Mouse (Mus musculus) myocyte (in vitro differentiated cells): ENCODE measurements around the gene Nob1. TPM values are rescaled to one million over a fixed set of nuclear protein-coding genes. Genes with fewer than 3 reads are reported as not detected.

Experiments
- H3K27me3 ChIP-seq: one replicate; pipeline ENCODE4 v1.6.1; 2011; ENCODE audit not compliant: control insufficient read depth, insufficient read depth, insufficient read length
- H3K36me3 ChIP-seq: one replicate; pipeline ENCODE4 v1.6.1; 2011; ENCODE audit not compliant: control insufficient read depth, insufficient read depth
- H3K4me2 ChIP-seq: one replicate; pipeline ENCODE4 v1.6.1; 2011; ENCODE audit warnings: low read depth, control low read depth
- H3K4me3 ChIP-seq: one replicate; pipeline ENCODE4 v1.5.1; 2011; ENCODE audit warnings: mild to moderate bottlenecking, control low read depth, moderate library complexity
- H3K79me2 ChIP-seq: one replicate; pipeline ENCODE4 v1.6.1; 2011; ENCODE audit not compliant: control insufficient read depth, insufficient read depth
- H3ac ChIP-seq: one replicate; pipeline ENCODE4 v1.6.1; 2011; ENCODE audit not compliant: control insufficient read depth, insufficient read length
- CEBPB ChIP-seq: IDR thresholded peaks from 2 replicates; pipeline ENCODE4 v1.6.1; 2011; ENCODE audit warnings: mild to moderate bottlenecking, moderate library complexity; ENCODE audit not compliant: poor library complexity, insufficient read depth, severe bottlenecking
- E2F4 ChIP-seq: IDR thresholded peaks from one replicate; pipeline ENCODE4 v1.6.1; 2011; ENCODE audit warnings: mild to moderate bottlenecking, control low read depth, moderate library complexity; ENCODE audit not compliant: insufficient read depth
- MAX ChIP-seq: IDR thresholded peaks from one replicate; pipeline ENCODE4 v1.6.1; 2011; ENCODE audit warnings: low read depth, mild to moderate bottlenecking, control low read depth
- MYOD1 ChIP-seq, 3 experiments: IDR thresholded peaks; one replicate each; pipeline ENCODE4 v1.6.1; 2011; ENCODE audit warnings: control low read depth in 2 of 3, low read depth in 2 of 3, mild to moderate bottlenecking in 2 of 3, moderate library complexity in 1 of 3; ENCODE audit not compliant: insufficient read length in 2 of 3, control insufficient read depth in 1 of 3
- MYOG ChIP-seq, 3 experiments: IDR thresholded peaks; one replicate each; pipeline ENCODE4 v1.6.1; 2011; ENCODE audit warnings: control low read depth in 2 of 3, low read depth in 2 of 3, mild to moderate bottlenecking in 2 of 3; ENCODE audit not compliant: insufficient read length in 2 of 3, control insufficient read depth in 1 of 3, insufficient read depth in 1 of 3
- POLR2A ChIP-seq: IDR thresholded peaks from one replicate; pipeline ENCODE4 v1.6.1; 2011; ENCODE audit warnings: low read depth, mild to moderate bottlenecking, control low read depth, moderate library complexity; ENCODE audit not compliant: insufficient read length
- POLR2AphosphoS2 ChIP-seq: IDR thresholded peaks from one replicate; pipeline ENCODE4 v1.6.1; 2011; ENCODE audit warnings: low read depth, control low read depth; ENCODE audit not compliant: insufficient read length
- REST ChIP-seq: IDR thresholded peaks from one replicate; pipeline ENCODE4 v1.6.1; 2011; ENCODE audit warnings: mild to moderate bottlenecking, control low read depth, moderate library complexity; ENCODE audit not compliant: insufficient read depth, insufficient read length
- SRF ChIP-seq: IDR thresholded peaks from one replicate; pipeline ENCODE4 v1.6.1; 2011; ENCODE audit warnings: low read depth; ENCODE audit not compliant: control insufficient read depth, insufficient read length
- TCF12 ChIP-seq: IDR thresholded peaks from one replicate; pipeline ENCODE4 v1.6.1; 2011; ENCODE audit warnings: mild to moderate bottlenecking, control low read depth; ENCODE audit not compliant: poor library complexity, insufficient read depth, severe bottlenecking
- TCF3 ChIP-seq: IDR thresholded peaks from one replicate; pipeline ENCODE4 v1.6.1; 2011; ENCODE audit warnings: low read depth, control low read depth; ENCODE audit not compliant: insufficient read length
- USF1 ChIP-seq: IDR thresholded peaks from one replicate; pipeline ENCODE4 v1.6.1; 2011; ENCODE audit warnings: low read depth, mild to moderate bottlenecking, control low read depth, moderate library complexity
- polyA plus RNA-seq: library from polyadenylated mRNA; unstranded; fragments of >200 nt; fragmentation: generic; extraction: Trizol; gene quantifications from one replicate; pipeline ENCODE4 v1.2.1, GENCODE M21; 2012; ENCODE audit warnings: missing spikeins

Nob1 gene
- polyA plus RNA-seq, 1 experiment, result 61.4 TPM

- Histone ChIP-seq H3K79me2 (no peaks in the 10 kb centered on the region), H3K36me3 (no peaks in the 10 kb centered on the region), H3K4me3 (no peak overlapping the region), H3K27me3 (no peaks in the 10 kb centered on the region), H3ac (no peak overlapping the region), H3K4me2 (no peak overlapping the region)
- TF ChIP-seq MYOG (IDR thresholded peaks at IDR 0.05; ENCODE audit: control insufficient read depth in 1 of 3, insufficient read depth in 1 of 3, insufficient read length in 2 of 3, low read depth in 2 of 3) (no peak), POLR2A (no peak), REST (no peak), TCF3 (no peak), POLR2AphosphoS2 (no peak), TCF12 (no peak), MYOD1 (IDR thresholded peaks at IDR 0.05; ENCODE audit: control insufficient read depth in 1 of 3, insufficient read length in 2 of 3, low read depth in 2 of 3) (no peak), USF1 (no peak), MAX (no peak), E2F4 (no peak), SRF (no peak)
These were observed 28.7 kb downstream of the Nob1 start for GRCm38 (mm10) chr8:107396106-107396670.

- Histone ChIP-seq H3K79me2 (no peaks in the 10 kb centered on the region), H3K4me3 (no peak overlapping the region), H3K4me2 (no peak overlapping the region), H3ac (no peak overlapping the region), H3K36me3 (no peaks in the 10 kb centered on the region), H3K27me3 (no peaks in the 10 kb centered on the region)
- TF ChIP-seq MYOD1 (IDR thresholded peaks at IDR 0.05; ENCODE audit: control insufficient read depth in 1 of 3, insufficient read length in 2 of 3, low read depth in 2 of 3) (no peak), USF1 (no peak), CEBPB (no peak), POLR2AphosphoS2 (no peak), POLR2A (no peak)
These were observed 29.5 kb downstream of the Nob1 start for GRCm38 (mm10) chr8:107395397-107395796.

- H3K36me3 ChIP-seq, result no peaks in the 10 kb centered on the region
- H3K4me3 ChIP-seq, result no peak overlapping the region
- TF ChIP-seq POLR2AphosphoS2 (no peak), TCF3 (no peak), CEBPB (no peak), TCF12 (no peak), MYOD1 (IDR thresholded peaks at IDR 0.05; ENCODE audit: control insufficient read depth in 1 of 3, insufficient read length in 2 of 3, low read depth in 2 of 3) (no peak), REST (no peak), E2F4 (no peak)
- H3K79me2 ChIP-seq, result no peaks in the 10 kb centered on the region
- H3K27me3 ChIP-seq, result no peaks in the 10 kb centered on the region
- H3ac ChIP-seq, result no peak overlapping the region
- H3K4me2 ChIP-seq, result no peak overlapping the region
These were observed 33.7 kb downstream of the Nob1 start for GRCm38 (mm10) chr8:107391136-107391516.

- Histone ChIP-seq H3K36me3 (no peaks in the 10 kb centered on the region), H3K4me3 (no peak overlapping the region)
- TF ChIP-seq E2F4, result no peak
These were observed 34.2 kb downstream of the Nob1 start for GRCm38 (mm10) chr8:107390476-107391135.

GRCm38 (mm10) chr8:107389557-107389956 lies 35.3 kb downstream of the Nob1 start:
- Histone ChIP-seq H3K36me3 (no peaks in the 10 kb centered on the region), H3K4me2 (no peak overlapping the region), H3ac (no peak overlapping the region), H3K27me3 (no peaks in the 10 kb centered on the region), H3K4me3 (no peak overlapping the region), H3K79me2 (no peaks in the 10 kb centered on the region)
- TF ChIP-seq TCF12, result no peak
- no peak for TF ChIP-seq E2F4
- TF ChIP-seq REST, result no peak
- no peak for TF ChIP-seq POLR2A
- no peak for TF ChIP-seq SRF
- no peak for TF ChIP-seq MAX

More at GRCm38 (mm10) chr8:107390476-107391135, 34.2 kb downstream of the Nob1 start:
- H3ac ChIP-seq, result no peak overlapping the region
- no peaks in the 10 kb centered on the region for H3K27me3 ChIP-seq
- H3K79me2 ChIP-seq, result no peaks in the 10 kb centered on the region
- no peak overlapping the region for H3K4me2 ChIP-seq

GRCm38 (mm10) chr8:107387861-107388260 lies 37.0 kb downstream of the Nob1 start:
- H3K4me2 ChIP-seq, result no peak overlapping the region
- H3K79me2 ChIP-seq, result no peaks in the 10 kb centered on the region
- H3K27me3 ChIP-seq, result no peaks in the 10 kb centered on the region
- no peak overlapping the region for H3K4me3 ChIP-seq
- H3ac ChIP-seq, result no peak overlapping the region
- no peaks in the 10 kb centered on the region for H3K36me3 ChIP-seq
- TF ChIP-seq MAX, result no peak
- TF ChIP-seq POLR2A, result no peak
- no peak for TF ChIP-seq MYOG (IDR thresholded peaks at IDR 0.05; ENCODE audit: control insufficient read depth in 1 of 3, insufficient read depth in 1 of 3, insufficient read length in 2 of 3, low read depth in 2 of 3)
- no peak for TF ChIP-seq TCF12
- no peak for TF ChIP-seq USF1
- TF ChIP-seq E2F4, result no peak
- TF ChIP-seq POLR2AphosphoS2, result no peak
- no peak for TF ChIP-seq REST
- TF ChIP-seq MYOD1 (IDR thresholded peaks at IDR 0.05; ENCODE audit: control insufficient read depth in 1 of 3, insufficient read length in 2 of 3, low read depth in 2 of 3), result no peak
- TF ChIP-seq TCF3, result no peak
- no peak for TF ChIP-seq SRF
- no peak for TF ChIP-seq CEBPB
